Mouse (Mus musculus) spleen, adult 2 months (tissue): Measurements from ENCODE around the gene Hectd4.

Experiments
- CTCF ChIP-seq: fragments of 200-500 bp; IDR thresholded peaks from 2 replicates; pipeline ENCODE4 v1.5.1; 2011; ENCODE audit warnings: mild to moderate bottlenecking, inconsistent platforms; ENCODE audit not compliant: insufficient read depth, insufficient read length, insufficient replicate concordance; ENCODE audit errors: extremely low read depth
- POLR2A ChIP-seq: fragments of 200-500 bp; IDR thresholded peaks from 2 replicates; pipeline ENCODE4 v1.6.1; 2011; ENCODE audit warnings: low read depth, low read length, inconsistent platforms

- TF ChIP-seq CTCF: no peak
- no peak for TF ChIP-seq POLR2A
Observed at GRCm38 (mm10) chr5:121335426-121335825, 115.4 kb downstream of the Hectd4 start.
